Mouse (Mus musculus) megakaryocyte, adult 5-6 weeks (primary cell): Measurements from ENCODE around the gene Med28. TPM values are rescaled to one million over a fixed set of nuclear protein-coding genes. Genes with fewer than 3 reads are reported as not detected.

Source experiments
- ATAC-seq: 2 replicates; pipeline ENCODE4 v1.8.0; 2016; ENCODE audit warnings: mild to moderate bottlenecking, inconsistent platforms; ENCODE audit not compliant: poor library complexity, severe bottlenecking
- total RNA-seq, 2 experiments: library from RNA; stranded (forward) in 1 of 2; stranded (reverse) in 1 of 2; fragments of 153-499, 151-499 nt in 1 of 2; fragments of 221-1000, 200-1000 nt in 1 of 2; gene quantifications; 2 replicates each; pipeline versions ENCODE4 v1.2.3 to v1.2.4; 2015 to 2017

The Med28 gene
- total RNA-seq (2015) = 104 and 115 TPM in 2 replicates
- 35.2 and 43.5 TPM in 2 replicates for total RNA-seq (2017)

DNA sequence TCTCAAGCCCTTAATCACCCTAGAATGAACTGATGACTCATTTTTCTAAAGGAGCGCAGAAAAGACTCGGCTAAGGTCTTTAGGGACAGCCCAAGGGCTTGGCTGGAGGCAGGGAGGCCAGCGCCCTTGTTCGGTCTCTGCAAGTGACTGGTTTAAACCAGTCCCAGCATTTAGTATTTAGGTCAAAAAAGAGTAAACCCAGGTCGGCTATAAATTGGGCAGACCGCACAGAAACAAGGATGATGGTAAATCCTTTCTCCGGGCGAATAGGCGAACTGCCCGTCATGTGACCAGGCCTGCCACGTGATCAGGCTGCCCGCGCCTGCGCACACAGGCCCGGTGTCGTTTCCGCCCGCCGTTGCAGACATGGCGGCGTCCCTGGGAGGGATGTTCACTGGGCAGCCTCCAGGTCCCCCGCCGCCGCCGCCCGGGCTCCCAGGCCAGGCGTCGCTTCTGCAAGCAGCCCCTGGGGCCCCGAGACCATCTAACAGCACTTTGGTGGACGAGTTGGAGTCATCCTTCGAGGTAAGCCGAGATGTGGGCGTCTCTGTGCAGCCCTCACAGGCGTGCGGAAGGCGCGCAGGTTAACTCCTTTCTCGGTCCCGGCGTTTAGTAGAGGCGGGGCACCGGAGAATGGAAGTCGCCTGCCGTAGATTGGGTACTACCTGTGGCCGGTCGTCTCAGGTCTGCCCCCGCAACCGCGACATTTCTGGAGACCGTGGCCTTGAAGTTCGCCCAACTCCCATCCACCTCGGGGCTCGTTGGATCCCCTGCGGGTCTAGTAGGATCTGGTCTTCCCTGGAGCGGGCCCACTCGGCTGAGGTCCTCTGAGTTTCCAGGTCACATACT is at the start of gene Med28:
Gene Med28 (plus strand): TSS at position 270 of the 849 bp plus-strand sequence.
- peak; percentile 96 for ATAC-seq

DNA sequence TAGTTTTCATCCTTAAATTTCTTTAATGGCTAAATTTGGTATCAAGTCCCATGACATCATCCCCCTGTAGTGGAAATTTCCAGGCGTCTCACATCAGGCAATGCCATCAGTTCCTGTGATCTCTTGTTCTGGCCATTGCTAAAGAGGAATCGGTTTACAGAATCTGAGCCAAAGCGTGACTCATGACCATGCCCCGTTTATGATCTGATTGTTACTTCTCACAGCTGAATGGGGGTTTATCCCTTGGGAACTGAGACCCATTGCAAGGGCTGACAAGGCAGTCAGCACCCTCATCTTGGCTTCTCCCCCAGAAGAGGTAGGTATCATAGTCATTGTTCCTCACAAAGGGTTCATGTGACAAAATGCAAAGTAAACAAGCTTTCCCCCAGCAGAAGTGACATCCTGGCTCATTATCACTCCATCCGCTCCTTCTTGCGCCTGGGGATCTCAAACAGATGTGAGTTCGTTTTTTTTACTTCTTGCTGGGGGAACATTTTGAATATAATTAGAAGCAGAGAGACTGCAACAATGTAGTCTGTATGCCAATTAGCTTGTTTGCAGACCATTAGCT is 47.1 kb upstream of the Med28 start:
- no peak for ATAC-seq

DNA sequence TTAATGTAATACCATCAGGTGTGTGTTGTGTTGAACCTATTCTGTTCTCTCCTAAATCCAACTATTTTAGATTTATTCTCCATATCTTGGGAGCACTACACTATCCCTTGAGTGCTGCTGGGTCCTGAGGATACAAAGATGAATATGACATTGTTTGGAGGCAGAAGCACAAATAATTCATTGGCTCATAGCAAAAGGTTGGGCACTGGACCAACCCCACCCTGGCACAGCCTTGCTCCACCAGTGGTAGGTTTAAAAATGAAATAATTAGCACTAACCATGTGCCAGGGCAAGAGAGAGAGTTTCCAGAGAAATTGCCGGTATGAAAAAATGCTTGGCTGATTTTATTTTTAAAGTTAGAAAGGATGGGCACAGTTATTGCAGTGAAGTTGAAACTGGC is 46.5 kb upstream of the Med28 start:
- no peak for ATAC-seq

DNA sequence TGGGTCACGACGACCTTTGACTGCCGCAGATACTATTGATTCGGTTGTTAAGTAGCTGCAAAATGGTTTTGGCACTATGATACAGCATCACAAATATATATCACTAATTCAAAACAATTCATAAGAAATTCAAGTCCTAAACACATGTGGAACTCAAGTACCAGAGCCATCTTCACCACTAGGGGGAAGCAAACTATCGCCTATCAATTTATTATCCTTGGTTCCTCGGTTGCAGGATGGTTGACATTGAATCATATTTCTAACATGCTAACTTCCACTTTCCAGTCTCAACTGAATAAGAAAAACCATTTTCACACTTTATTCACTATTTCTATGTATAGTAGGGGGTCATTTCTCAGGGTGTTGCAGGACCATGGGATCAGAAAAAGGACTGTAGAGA is 45.8 kb upstream of the Med28 start:
- ATAC-seq = peak; percentile 76

DNA sequence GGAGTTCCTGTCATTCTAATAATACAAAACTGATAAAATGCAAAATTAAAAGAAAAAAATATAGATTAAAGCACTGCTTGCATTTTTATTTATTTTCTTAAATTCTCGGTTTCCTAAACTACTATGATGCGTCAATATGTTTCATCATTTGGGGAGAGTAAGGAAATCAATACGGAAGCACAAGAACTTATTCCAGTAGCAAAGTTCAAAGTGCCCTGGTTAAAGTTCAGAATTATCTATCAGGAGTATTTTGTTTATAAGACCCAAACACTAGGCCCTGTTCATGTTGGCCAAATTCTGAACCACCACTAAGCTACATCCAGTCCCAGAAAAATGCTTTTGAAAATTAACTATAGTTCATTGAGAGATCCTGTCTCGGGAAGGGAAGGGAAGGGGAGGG is 45.3 kb upstream of the Med28 start:
- ATAC-seq = no peak

DNA sequence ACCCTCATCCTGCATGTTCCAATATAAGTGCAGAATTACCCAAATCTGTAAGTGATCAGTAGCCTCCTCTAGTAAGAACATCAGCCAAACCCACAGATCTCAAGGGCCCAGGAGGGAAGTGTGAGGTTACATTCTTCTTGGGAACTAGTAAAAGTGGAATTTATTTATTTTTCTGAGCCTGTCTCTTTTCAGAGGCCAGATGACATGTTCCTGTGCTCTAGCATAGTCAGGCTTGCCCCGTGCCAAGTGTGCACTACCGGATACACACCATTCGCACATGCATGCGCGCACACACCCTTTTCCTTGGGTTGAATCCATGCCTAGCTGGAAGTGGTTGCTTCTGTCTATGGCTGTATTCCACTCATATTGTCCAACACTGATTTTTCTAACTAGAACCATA is 44.3 kb upstream of the Med28 start:
- no peak for ATAC-seq

DNA sequence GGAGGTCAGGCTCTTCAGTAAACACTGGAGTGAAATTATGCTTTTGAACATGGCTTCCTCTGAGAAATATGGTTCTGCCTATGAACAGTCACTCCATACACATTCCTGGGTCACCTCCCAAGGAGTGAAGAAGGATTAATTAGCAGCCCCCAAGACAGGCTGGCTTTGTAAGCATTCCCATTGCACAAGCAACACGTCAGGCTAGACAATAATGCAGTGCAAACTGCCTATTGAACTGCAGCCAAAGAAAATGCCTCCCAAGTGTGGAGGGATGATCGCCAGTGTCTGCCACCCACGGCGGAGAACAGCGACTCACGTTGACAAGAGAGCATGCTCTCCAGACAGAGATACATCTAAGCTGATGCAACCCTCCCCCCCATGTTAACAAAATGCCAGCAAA is 43.7 kb upstream of the Med28 start:
- ATAC-seq = no peak

DNA sequence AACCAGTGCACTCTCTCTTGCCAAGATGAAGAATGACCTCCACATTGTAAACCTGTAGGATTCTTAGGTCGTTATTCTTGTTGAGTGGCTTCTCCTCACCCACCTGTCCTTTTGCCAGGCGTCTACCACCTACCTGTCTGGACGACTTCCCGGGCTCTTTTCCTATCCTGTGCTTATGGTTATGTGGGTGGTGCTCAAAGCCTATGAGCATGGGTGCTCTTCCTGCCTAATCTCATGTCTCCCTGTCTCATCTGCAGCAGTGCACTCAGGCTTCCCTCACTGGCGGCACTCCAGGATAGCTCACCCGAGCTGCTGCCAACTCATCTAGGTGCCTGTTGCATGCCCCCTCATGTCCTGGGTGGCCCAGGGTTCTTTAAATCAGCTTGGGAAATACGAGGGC is 42.4 kb upstream of the Med28 start:
- no peak for ATAC-seq

DNA sequence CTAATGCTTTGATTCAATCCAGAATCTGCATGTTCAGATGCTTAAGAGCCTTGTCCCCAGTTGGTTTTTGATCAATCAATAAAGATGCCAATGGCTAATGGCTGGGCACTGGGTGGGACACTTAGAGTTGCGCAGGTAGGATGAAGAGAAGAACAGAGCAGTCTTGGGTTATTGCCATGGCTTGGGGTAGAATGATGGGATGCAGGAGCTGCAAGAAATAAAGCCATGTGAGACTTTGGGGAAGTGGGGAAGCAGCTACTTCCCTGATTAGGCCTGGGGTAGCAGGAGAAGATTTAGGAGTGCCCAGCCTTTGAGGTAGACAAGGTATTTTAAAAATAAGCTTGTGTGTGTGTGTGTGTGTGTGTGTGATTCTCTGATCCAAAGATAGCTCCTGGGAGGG is 40.0 kb upstream of the Med28 start:
- ATAC-seq = no peak

DNA sequence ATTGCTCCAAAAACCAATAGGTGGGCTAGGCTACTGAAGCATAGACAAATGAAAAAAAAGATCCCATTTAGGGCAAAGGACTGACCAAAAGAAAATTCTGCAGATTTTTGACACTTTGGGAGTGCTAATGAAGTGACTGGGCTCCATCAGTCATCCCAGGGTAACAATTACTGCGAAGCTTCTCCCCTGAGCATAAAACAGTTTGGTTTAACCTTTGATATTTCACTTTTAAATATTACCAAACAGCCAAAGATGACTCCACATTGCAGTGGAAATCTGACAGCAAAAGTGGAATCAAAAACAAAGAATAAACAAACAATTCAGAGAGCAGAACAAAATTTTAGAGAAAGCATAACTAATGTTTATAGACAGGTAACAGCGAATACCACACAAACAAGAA is 38.9 kb upstream of the Med28 start:
- ATAC-seq = no peak

DNA sequence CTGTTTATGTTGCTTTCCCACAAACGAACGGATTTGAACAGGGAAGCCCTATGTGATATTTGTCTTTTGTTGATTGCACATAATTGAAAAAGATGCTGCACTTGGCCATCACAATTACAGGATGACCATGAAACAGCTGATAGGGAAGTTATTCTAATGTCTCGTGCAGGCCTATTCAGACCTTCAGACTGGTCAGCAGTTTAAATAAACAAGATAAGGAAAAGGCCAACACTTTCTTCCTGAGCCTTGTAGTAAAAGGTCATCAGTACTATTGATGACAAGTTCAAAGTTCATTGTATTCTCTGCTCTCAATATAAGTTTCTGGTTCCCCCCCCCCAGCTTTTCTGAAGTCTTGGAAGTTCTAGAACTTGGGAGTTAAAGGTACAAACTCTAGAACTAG is 37.4 kb upstream of the Med28 start:
- no peak for ATAC-seq

DNA sequence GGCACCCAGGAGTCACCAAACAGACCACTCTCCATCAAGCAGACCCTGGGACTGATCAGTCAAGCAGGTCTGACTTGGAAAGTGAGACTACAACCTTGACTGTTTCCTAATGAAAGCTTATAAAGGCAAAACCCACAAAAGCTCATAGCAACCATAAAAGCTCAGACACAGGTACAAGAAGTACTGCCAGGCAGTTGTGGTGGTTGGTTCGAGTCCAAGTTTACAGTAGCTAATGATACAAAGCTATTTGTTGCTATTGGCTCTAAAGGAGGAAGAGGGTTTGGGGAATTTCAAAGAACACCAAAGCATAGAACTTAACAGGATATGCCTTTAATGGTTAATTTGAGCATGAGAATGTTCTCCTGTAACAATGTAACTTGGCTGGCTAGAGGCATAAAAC is 36.4 kb upstream of the Med28 start:
- no peak for ATAC-seq

DNA sequence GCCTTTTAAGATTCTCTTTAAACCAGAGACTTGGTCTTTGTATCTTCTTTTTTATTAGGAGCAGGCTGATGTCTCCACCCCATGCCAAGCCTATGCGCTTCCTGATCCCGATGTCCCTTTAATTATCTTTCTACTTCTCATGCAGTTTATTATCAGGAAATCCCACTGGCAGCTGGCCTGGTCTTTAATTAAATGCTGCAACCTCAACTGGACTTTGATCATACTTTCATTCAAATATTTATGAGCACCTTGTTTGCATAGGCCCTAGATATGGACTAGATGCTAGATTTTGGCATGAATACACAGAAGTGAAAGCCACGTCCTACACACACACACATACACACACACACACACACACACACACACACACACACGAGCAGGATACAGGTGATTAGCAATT is 28.3 kb upstream of the Med28 start:
- ATAC-seq = no peak

DNA sequence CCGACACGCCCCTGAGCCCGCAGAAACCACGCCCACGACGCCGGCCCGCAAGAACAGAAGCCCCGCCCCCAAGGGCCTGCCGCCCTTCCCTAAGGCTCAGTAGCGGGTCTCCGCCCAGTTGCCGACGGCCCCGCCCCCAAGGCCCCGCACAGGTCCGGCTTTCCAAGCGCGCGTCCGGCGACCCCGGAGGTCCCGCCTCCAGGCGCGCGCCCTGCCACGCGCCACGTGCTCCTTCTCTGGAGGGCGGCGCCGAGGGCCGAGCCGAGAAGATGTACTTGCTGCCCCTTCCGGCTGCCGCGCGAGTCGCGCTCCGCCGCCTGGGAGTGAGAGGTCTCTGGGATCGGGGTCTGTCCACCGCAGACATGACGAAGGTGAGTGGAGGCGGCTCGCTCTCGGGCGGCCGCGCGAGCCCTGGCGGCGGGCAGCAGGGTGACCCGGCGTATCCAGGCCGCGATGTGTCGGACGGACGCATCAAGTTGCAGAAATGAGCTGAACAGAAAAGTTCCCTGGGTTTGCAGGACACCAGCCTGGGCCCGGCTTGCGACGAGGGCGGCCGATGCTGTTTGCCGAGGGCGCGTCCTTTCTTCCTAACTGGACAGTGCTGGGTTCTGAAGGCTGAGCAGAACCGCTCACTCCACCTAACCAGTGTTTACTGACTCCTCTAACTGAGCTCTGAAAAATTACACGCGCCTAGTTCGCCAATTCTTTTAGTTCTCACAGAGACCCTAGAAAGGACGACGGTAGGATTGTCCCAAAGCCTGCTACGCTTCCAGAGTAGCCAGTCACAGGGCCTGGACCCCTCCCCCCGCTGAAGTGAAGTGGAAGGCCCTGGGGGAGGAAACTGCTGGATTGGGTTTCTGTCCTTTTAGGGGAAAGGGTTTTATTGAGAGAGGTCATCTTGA is 26.6 kb upstream of the Med28 start, which contains the start of gene Lap3:
Gene Lap3 (plus strand): TSS at position 184 of the 902 bp plus-strand sequence.
- ATAC-seq = peak; percentile 93

DNA sequence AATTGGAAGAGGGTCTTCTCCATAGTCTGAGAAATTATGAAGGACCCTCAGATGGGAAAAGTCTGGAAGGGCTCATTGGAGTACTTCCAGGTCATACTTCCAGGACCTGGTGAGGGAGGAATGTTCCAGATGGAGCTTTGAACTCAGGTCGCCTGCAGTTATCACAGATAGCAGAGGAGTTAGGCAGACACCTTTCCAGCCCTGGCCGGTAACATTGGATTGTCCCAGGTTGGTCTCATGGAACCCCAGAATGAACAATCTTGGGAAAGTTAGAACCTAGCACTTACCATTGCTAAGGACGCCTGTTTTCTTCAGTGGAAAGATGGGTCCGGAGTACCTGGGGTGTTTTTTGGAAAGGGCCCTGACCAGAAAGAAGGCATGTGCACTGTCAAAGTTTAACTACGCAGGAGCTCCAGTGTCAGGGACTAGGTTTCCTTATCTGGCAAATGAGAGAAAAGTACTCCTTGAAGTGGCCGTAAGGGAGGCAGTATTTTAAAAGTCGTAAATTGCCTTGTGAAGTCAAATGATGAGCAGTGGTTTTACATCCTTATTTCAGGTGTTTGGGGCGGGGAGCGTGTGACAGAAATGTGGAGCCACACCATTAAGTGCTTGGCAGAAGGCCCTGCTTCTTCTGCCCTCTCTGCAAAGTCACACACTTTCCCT is 25.8 kb upstream of the Med28 start:
- ATAC-seq = no peak

DNA sequence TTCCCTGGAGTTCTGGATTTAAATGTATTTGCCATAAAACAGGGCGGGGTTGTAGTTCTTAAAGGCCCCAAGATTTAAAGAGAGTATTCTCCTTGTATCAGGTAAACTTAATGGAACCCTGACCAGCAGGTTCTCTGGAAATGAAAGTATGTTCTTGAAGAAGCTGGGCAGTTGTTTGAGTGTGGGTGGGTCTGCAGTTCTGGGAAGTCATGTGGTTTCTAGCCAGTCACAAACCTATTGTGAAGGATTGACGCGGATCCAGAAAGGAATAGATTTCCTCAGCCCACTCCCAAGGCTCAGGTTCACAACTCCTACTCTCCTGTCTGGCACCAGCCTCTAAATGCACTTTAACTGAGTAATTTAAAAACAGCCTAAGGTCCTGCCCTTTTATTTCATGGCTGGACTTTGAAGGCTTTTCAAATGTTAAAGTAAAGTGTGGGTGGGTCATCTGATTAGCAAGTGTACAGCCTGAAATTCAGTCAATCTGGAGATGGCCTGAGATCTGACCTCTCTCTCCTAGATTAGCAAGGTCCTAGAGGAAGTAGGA is 24.5 kb upstream of the Med28 start:
- no peak for ATAC-seq

DNA sequence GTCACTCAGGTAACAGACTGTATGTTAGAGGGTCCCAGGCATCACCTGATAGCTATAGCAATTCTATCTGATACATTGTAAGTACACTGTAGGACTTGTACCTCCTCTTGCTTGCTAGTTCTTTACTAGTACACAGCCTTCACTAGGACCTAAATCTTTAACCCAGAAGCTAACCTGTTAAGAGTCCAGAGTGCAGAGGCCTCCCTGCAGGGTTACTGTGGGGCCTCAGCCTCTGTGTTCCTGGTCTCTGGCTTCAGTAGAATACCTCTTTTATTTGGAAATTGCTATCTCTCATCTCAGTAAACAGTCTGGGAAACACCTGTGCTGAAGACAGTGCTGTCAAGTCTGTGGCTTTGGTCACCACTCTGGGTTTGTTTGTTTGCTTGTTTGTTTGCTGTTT is 24.0 kb upstream of the Med28 start:
- ATAC-seq = no peak

DNA sequence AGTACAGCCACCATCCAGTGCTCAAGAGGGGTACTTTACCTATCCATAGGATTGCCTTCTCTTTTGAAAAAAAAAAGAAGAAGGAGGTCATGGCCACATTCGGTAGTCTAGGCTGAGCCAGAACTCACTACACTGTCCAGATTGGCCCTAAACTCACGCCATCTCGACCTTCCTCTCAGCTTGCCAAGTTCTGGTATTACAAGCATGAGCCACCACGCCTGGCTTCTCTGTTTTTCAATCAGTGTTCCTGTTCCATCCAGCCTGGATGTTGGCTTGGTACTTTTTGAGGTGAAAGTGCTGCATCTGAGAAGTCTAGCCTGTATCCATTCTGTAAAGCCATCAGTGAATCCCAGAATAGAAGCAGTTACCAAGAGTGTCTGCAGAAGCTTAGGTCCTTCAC is 23.6 kb upstream of the Med28 start:
- ATAC-seq = no peak

DNA sequence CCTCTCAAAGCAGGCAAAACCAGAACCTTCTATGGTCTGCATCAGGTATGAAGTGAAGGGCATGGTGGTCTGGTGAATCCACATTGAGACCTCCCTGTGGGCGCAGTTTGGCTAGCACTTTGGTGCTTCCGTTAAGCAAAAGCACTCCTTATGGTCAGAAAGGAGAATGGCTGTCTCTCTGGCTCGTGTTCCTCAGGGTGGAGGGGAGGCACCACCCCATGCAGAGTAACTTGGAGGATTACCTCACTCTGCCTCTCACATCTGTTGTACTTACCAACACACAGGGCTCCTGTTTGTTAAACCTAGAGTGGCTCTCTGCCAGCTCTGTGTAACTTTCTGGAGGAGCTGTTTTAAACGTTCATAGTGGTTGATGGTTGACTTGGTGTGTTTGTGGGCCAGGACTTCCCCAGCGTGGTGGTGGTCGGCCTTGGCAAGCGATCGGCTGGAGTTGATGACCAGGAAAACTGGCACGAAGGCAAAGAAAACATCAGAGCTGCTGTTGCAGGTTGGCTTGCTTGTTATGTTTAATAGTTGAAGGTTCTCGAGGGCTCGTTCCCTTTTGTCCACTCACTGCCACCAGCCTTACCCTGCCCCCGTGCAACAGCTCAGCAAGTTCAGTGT is 23.0 kb upstream of the Med28 start:
- ATAC-seq = no peak

DNA sequence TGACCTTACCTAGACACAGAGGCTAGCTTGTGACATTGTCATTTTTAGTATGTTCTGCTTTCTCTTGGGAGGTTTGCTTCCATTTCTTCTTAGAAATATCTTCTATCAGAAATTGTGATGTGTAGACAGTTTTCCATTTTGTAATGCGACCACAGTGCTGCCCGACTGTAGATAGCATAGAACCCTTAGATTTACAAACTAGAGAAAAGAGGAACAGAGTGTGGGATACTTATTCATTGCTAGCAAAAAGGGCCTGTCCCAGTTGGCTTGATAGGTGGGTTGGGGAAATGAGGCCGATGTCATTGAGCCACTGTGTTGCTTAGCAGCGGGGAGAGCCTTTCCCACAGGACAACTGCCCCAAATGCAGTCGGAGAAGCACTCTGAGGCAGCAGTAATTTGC is 22.5 kb upstream of the Med28 start:
- no peak for ATAC-seq
